Mouse (Mus musculus) ES-Bruce4 (cell line): ENCODE results near the gene Camk2d. TPM values are rescaled to one million over a fixed set of nuclear protein-coding genes. Genes with fewer than 3 reads are reported as not detected.

Experiments
- H3K27ac ChIP-seq: 2 replicates; pipeline ENCODE4 v1.5.1; 2012; ENCODE audit warnings: low read length, inconsistent platforms; ENCODE audit not compliant: insufficient read depth
- H3K27me3 ChIP-seq: 2 replicates; pipeline ENCODE4 v1.6.1; 2012; ENCODE audit warnings: mild to moderate bottlenecking, low read length, inconsistent platforms; ENCODE audit not compliant: control insufficient read depth, poor library complexity, insufficient read depth, severe bottlenecking
- H3K36me3 ChIP-seq: 2 replicates; pipeline ENCODE4 v1.6.1; 2012; ENCODE audit warnings: inconsistent platforms, mild to moderate bottlenecking, low read length, moderate library complexity; ENCODE audit not compliant: control insufficient read depth, poor library complexity, insufficient read depth, severe bottlenecking
- H3K4me1 ChIP-seq: one replicate; pipeline ENCODE4 v1.8.1; 2011; ENCODE audit warnings: low read length; ENCODE audit not compliant: control insufficient read depth, insufficient read depth
- H3K4me3 ChIP-seq: 2 replicates; pipeline ENCODE4 v1.5.1; 2011; ENCODE audit warnings: low read depth, mild to moderate bottlenecking, low read length
- H3K9ac ChIP-seq: 2 replicates; pipeline ENCODE4 v1.6.1; 2012; ENCODE audit warnings: low read depth, mild to moderate bottlenecking, inconsistent platforms; ENCODE audit not compliant: poor library complexity, severe bottlenecking
- H3K9me3 ChIP-seq: replicated peaks from 2 replicates; pipeline ENCODE4 v1.6.1; 2012; ENCODE audit warnings: mild to moderate bottlenecking, low read length, inconsistent platforms; ENCODE audit not compliant: control insufficient read depth, poor library complexity, insufficient read depth, severe bottlenecking
- CTCF ChIP-seq: IDR thresholded peaks from one replicate; pipeline ENCODE4 v1.8.1; 2011; ENCODE audit warnings: low read depth, low read length
- EP300 ChIP-seq: IDR thresholded peaks from 2 replicates; pipeline ENCODE4 v1.6.1; 2011; ENCODE audit warnings: low read depth, low read length; ENCODE audit not compliant: insufficient read depth
- POLR2A ChIP-seq: IDR thresholded peaks from one replicate; pipeline ENCODE4 v1.8.1; 2011; ENCODE audit warnings: low read length; ENCODE audit not compliant: insufficient read depth
- polyA plus RNA-seq: library from polyadenylated mRNA; stranded (reverse); fragments of >200 nt; gene quantifications from 2 replicates; pipeline ENCODE4 v1.2.4, GENCODE M21; 2011; ENCODE audit warnings: low read depth; ENCODE audit not compliant: missing spikeins, insufficient read depth, insufficient read length

Gene Camk2d
- polyA plus RNA-seq, 1 experiment: 32.9 TPM

- TF ChIP-seq POLR2A: no peak
- no peak for TF ChIP-seq EP300
- TF ChIP-seq CTCF: no peak
- peak overlapping the region; percentile 86 for H3K4me3 ChIP-seq
- H3K36me3 ChIP-seq: no peaks in the 10 kb centered on the region
- no peaks in the 10 kb centered on the region for H3K9me3 ChIP-seq
- no peaks in the 10 kb centered on the region for H3K27me3 ChIP-seq
- H3K9ac ChIP-seq: peak overlapping the region; percentile 76
- no peak overlapping the region for H3K27ac ChIP-seq
- no peaks in the 10 kb centered on the region for H3K4me1 ChIP-seq
Observed at GRCm38 (mm10) chr3:126597596-126598328, 1.7 kb downstream of the Camk2d start.

GRCm38 (mm10) chr3:126598329-126598676, 2.2 kb downstream of the Camk2d start:
- no peaks in the 10 kb centered on the region for H3K27me3 ChIP-seq
- no peaks in the 10 kb centered on the region for H3K4me1 ChIP-seq
- H3K9me3 ChIP-seq: no peaks in the 10 kb centered on the region
- H3K9ac ChIP-seq: 0 out of 2 replicates have a peak overlapping the region, but pooled peaks have one; percentile 2
- peak overlapping the region; percentile 86 for H3K4me3 ChIP-seq
- TF ChIP-seq POLR2A (no peak), CTCF (no peak), EP300 (no peak)
- no peaks in the 10 kb centered on the region for H3K36me3 ChIP-seq
- no peak overlapping the region for H3K27ac ChIP-seq

- Histone ChIP-seq H3K36me3 (no peaks in the 10 kb centered on the region), H3K4me3 (no peak overlapping the region), H3K27me3 (no peaks in the 10 kb centered on the region), H3K4me1 (no peaks in the 10 kb centered on the region), H3K9me3 (no peaks in the 10 kb centered on the region), H3K9ac (no peak overlapping the region), H3K27ac (no peak overlapping the region)
- TF ChIP-seq CTCF (no peak), EP300 (no peak), POLR2A (no peak)
Observed at GRCm38 (mm10) chr3:126598881-126599280, 2.8 kb downstream of the Camk2d start.

- TF ChIP-seq CTCF: no peak
- no peak for TF ChIP-seq EP300
- TF ChIP-seq POLR2A: no peak
Observed at GRCm38 (mm10) chr3:126599335-126599734, 3.2 kb downstream of the Camk2d start.

GRCm38 (mm10) chr3:126599936-126600335, 3.8 kb downstream of the Camk2d start:
- Histone ChIP-seq H3K9me3 (no peaks in the 10 kb centered on the region), H3K4me1 (no peaks in the 10 kb centered on the region), H3K36me3 (no peaks in the 10 kb centered on the region), H3K4me3 (no peak overlapping the region), H3K27ac (no peak overlapping the region), H3K9ac (no peak overlapping the region), H3K27me3 (no peaks in the 10 kb centered on the region)
- no peak for TF ChIP-seq POLR2A
- no peak for TF ChIP-seq CTCF
- no peak for TF ChIP-seq EP300

More at GRCm38 (mm10) chr3:126599335-126599734, 3.2 kb downstream of the Camk2d start:
- no peak overlapping the region for H3K27ac ChIP-seq
- H3K4me1 ChIP-seq: no peaks in the 10 kb centered on the region
- H3K9ac ChIP-seq: no peak overlapping the region
- H3K9me3 ChIP-seq: no peaks in the 10 kb centered on the region
- H3K4me3 ChIP-seq: no peak overlapping the region
- H3K27me3 ChIP-seq: no peaks in the 10 kb centered on the region
- H3K36me3 ChIP-seq: no peaks in the 10 kb centered on the region

GRCm38 (mm10) chr3:126602772-126603171, 6.7 kb downstream of the Camk2d start:
- no peaks in the 10 kb centered on the region for H3K27me3 ChIP-seq
- no peaks in the 10 kb centered on the region for H3K9me3 ChIP-seq
- no peaks in the 10 kb centered on the region for H3K36me3 ChIP-seq
- H3K9ac ChIP-seq: no peak overlapping the region
- no peak for TF ChIP-seq POLR2A
- TF ChIP-seq EP300: no peak
- H3K4me1 ChIP-seq: no peaks in the 10 kb centered on the region
- H3K27ac ChIP-seq: no peak overlapping the region
- no peak overlapping the region for H3K4me3 ChIP-seq
